Mouse (Mus musculus): Measurements from ENCODE around the gene Hdac9. TPM values are rescaled to one million over a fixed set of nuclear protein-coding genes. Genes with fewer than 3 reads are reported as not detected.
"Not testable (repeated sequence)": the region's sequence is repeated elsewhere in the genome, so short reads cannot be mapped to it uniquely, and the experiment has no call there.

Hdac9 gene
- polyA plus RNA-seq, 1 experiment from 2014 or later = 26.1 TPM

DNA sequence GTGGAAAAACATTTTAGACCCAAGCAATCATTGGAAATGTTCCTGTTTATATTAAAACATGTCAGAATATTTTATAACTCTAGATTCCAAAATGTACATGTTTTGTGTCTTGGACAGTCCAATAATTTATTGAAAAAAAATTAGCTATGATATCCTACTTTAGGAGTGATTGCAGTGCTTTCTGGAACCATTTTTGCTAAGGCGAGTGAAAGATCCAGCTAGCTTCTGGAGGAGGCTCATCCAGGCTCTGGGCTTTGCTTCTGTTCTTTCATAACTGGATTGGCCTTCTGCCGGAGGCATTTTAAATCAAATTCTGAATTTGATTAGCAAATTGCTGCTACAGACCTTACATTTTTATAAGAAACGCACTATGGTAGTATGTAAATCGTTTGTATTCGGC lies 864.4 kb downstream of the Hdac9 start:
- no peak overlapping the region for H3K4me2 ChIP-seq
- H3K4me3 ChIP-seq = no peak overlapping the region
- H3K9me3 ChIP-seq (replicated peaks) = no peaks in the 10 kb centered on the region
- H3K27me3 ChIP-seq = no peaks in the 10 kb centered on the region
- no peak overlapping the region for H3K27ac ChIP-seq
- H3K4me1 ChIP-seq (replicated peaks) = no peaks in the 10 kb centered on the region
- no peaks in the 10 kb centered on the region for H3K36me3 ChIP-seq
- H3K9ac ChIP-seq = no peak overlapping the region
- no peak for ATAC-seq (replicated peaks; ENCODE audit: insufficient number of reproducible peaks, insufficient read depth, low FRiP score, low read depth)
- 88% methylated on average over 5 of the region's 5 CpGs for WGBS

DNA sequence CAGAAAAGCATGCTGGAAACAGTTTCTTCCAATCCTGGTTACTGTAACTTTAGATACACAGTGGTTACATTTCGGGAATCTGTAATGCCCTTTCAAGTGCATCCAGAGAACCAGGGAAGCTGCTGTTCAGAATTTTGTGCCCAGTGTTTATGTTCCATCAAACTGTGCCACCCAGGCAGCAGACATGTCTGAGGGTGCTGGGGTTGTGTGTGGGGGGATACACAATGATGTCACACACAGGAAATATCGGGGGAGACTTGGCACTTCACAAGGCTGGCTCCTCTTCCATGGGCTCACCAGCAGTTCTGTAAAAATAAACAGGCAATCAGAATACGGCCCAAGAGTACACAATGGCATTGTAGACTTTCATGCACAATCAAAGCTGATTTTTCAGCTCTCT lies 864.9 kb downstream of the Hdac9 start:
- Histone ChIP-seq H3K9me3 (replicated peaks) (no peaks in the 10 kb centered on the region), H3K9ac (no peak overlapping the region), H3K4me3 (no peak overlapping the region), H3K27ac (no peak overlapping the region), H3K4me2 (no peak overlapping the region), H3K4me1 (replicated peaks) (no peaks in the 10 kb centered on the region), H3K27me3 (no peaks in the 10 kb centered on the region), H3K36me3 (no peaks in the 10 kb centered on the region)
- 59% methylated on average over 3 of the region's 3 CpGs for WGBS
- ATAC-seq (replicated peaks; ENCODE audit: insufficient number of reproducible peaks, insufficient read depth, low FRiP score, low read depth) = no peak

DNA sequence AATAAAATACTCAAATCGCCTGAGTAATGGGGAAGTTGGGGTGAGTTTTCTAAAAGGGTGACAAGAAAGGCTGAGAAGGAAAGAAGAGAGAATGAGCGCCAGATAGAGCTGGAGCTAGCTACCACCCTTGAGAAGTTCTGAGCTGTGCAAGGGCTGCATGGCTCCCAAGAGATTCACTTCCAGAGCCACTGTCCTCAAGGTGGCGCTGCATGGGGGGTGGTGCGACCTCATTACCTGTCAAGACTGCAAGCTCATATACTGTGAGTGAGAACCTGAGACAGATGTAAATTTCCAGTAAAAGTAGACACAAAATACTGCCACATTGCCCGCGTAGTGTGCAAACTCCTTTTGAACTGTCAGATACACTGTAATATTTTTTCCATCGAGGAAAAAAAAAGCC lies 865.8 kb downstream of the Hdac9 start:
- Histone ChIP-seq H3K9me3 (replicated peaks) (no peaks in the 10 kb centered on the region), H3K4me3 (no peak overlapping the region), H3K4me1 (replicated peaks) (no peaks in the 10 kb centered on the region), H3K27ac (no peak overlapping the region), H3K4me2 (no peak overlapping the region), H3K9ac (no peak overlapping the region), H3K27me3 (no peaks in the 10 kb centered on the region), H3K36me3 (no peaks in the 10 kb centered on the region)
- no peak for ATAC-seq (replicated peaks; ENCODE audit: insufficient number of reproducible peaks, insufficient read depth, low FRiP score, low read depth)
- WGBS = 58% methylated on average over 7 of the region's 7 CpGs

DNA sequence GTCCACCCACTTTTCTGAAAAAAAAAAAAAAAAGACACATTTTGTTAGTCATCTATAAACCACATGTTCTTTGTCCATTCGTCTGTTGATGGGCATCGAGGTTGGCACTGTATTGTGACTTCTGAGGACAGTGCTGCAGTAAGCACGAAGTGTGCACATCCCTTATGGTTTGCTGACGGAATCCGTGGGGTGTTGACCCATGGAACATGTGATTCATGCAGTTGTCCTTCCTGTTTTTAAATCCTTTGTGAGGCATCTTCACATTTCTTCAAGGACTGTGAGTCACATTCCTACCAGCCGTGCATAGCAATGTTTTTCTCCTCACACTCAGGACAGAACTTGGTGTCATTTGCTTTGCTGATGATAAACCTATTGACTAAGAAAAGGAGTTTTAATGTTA lies 875.9 kb downstream of the Hdac9 start:
- Histone ChIP-seq H3K36me3 (no peaks in the 10 kb centered on the region), H3K4me2 (no peak overlapping the region), H3K9ac (no peak overlapping the region), H3K27me3 (no peaks in the 10 kb centered on the region), H3K4me1 (replicated peaks) (no peaks in the 10 kb centered on the region), H3K9me3 (replicated peaks) (no peaks in the 10 kb centered on the region), H3K27ac (no peak overlapping the region), H3K4me3 (no peak overlapping the region)
- ATAC-seq (replicated peaks; ENCODE audit: insufficient number of reproducible peaks, insufficient read depth, low FRiP score, low read depth) = no peak
- 77% methylated on average over 6 of the region's 6 CpGs for WGBS

DNA sequence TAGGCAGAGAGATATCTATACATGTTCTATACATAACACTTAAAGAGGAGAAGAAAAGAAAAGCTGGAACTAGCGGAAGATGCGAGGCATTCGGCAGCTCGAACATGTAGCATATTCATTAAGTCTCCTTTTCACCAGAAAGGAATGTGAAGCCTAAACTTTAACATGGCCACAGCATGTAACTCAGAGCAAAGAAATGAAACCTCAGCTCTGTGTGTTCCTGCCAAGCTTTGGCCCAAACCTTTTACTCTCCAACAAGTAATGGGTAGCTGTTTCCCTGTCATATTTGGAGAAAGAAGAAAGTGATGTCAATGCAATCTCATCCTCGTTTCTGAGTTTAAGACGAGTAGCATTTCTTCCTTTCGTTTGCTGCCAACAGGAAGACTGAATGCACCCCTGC lies 876.8 kb downstream of the Hdac9 start:
- no peak for ATAC-seq (replicated peaks; ENCODE audit: insufficient number of reproducible peaks, insufficient read depth, low FRiP score, low read depth)
- Histone ChIP-seq H3K9ac (no peak overlapping the region), H3K4me2 (no peak overlapping the region), H3K27me3 (no peaks in the 10 kb centered on the region), H3K27ac (no peak overlapping the region), H3K4me1 (replicated peaks) (no peaks in the 10 kb centered on the region), H3K36me3 (no peaks in the 10 kb centered on the region), H3K4me3 (no peak overlapping the region), H3K9me3 (replicated peaks) (no peaks in the 10 kb centered on the region)
- WGBS = 66% methylated on average over 7 of the region's 7 CpGs

DNA sequence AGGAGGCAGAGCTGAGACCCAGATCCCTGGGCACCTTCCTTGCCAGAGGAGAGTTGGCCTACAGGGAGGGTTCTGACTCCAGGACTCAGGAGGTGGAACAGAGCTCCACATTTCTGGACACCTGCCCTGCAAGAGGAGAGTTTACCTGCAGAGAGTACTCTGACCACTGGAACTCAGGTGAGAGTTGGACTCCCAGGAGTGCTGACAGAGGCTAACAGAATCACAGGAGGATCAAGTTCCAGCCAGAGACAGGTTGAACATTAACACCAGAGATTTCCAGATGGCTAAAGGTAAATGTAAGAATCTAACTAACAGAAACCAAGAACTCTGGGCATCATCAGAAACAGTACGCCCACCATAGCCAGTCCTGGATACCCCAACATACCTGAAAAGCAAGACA lies 907.1 kb downstream of the Hdac9 start:
- not testable (repeated sequence) for H3K4me3 ChIP-seq; H3K36me3 ChIP-seq; H3K9ac ChIP-seq; H3K4me2 ChIP-seq; H3K27ac ChIP-seq; H3K27me3 ChIP-seq; H3K9me3 ChIP-seq (replicated peaks); H3K4me1 ChIP-seq (replicated peaks); ATAC-seq (replicated peaks; ENCODE audit: insufficient number of reproducible peaks, insufficient read depth, low FRiP score, low read depth)
- WGBS = 91% methylated on average over 1 of the region's 1 CpGs

Other genes with a start within 250 kb of the Hdac9 start
- gene Prps1l1, start 67.7 kb upstream of the Hdac9 start, polyA plus RNA-seq (2015; fragmentation: Nextera tagmentation; extraction: Ambion mirVana) = not detected in 2 replicates
- 29.2 and 33.6 TPM in 2 replicates for gene Snx13, start 130.1 kb upstream of the Hdac9 start, polyA plus RNA-seq (2015; fragmentation: Nextera tagmentation; extraction: Ambion mirVana)

All from heart, embryonic 15.5 days (tissue).